20 mouse cellular contexts compared by ENCODE assay signal in the genomic region with DNA sequence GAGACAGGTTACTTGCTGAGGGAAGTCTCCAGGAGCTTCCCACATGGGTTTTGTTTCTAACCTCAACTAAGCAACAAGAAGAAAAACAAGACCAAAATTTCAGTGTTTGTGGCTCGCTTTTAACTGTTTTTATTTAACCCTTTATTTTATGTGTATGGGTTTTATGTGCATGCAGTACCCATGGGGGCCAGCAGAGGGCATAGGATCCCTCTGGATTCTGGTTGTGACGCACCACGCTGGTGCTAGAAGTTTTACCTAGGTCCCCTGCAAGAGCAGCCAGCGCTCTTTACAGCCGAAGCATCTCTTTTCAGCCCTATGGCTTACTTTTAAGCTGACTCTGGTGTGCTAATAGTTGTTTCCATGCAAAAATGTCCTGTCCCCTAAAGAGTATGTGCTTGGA. TPM values are rescaled to one million over a fixed set of nuclear protein-coding genes. Genes with fewer than 3 reads are reported as not detected.
DNase-seq lines count a peak whose midpoint lies in the region; ATAC-seq and TF ChIP-seq lines count a peak whose summit lies in the region.
"Had no signal": no experiment of that assay in that cellular context is flagged by ENCODE, and none has a peak within 500 bp of the region (broad histone marks: within the 10 kb centered on the region; RNA-seq: fewer than 3 reads in every experiment).

No protein-coding gene starts in this region.

- H3K27ac ChIP-seq in kidney, adult 2 months (ENCODE audit: insufficient read depth, low read depth, low read length), result no peak overlapping the region
- H3K27ac ChIP-seq in kidney, embryonic 15.5 days, result no peak overlapping the region
- no peak overlapping the region for H3K27ac ChIP-seq in midbrain, postnatal 0 days (ENCODE audit: low read depth, low read length)
- no peak overlapping the region for H3K27ac ChIP-seq in midbrain, embryonic 16.5 days (ENCODE audit: low read length)
- H3K27ac ChIP-seq in stomach, postnatal 0 days (replicated peaks), result no peak overlapping the region
- H3K27ac ChIP-seq: embryonic facial prominence, embryonic 12.5 days; forebrain, embryonic 13.5 days; heart, embryonic 15.5 days; hindbrain, embryonic 15.5 days; limb, embryonic 12.5 days had no signal

- DNase-seq in kidney, adult 2 months, result no peak
- no peak for DNase-seq in midbrain, postnatal 0 days (ENCODE audit: low spot score)
- DNase-seq in WW6 (ENCODE audit: low read depth, low spot score), result peak; percentile 24
- no peak for DNase-seq in stomach, postnatal 0 days (ENCODE audit: low spot score)
- no peak for DNase-seq in gastrocnemius, postnatal 25 days
- DNase-seq: cerebellum, adult 8-10 months; kidney, postnatal 10 days; lung, postnatal 36 days; right cerebral cortex, postnatal 25 days; thymus, postnatal 25 days had no signal

- TF ChIP-seq EP300 in stomach, postnatal 0 days (optimal IDR thresholded peaks at IDR 0.05), result no peak

- TF ChIP-seq POLR2A in kidney, adult 2 months (IDR thresholded peaks at IDR 0.05; ENCODE audit: low read depth, low read length), result no peak

- no peaks in the 10 kb centered on the region for H3K36me3 ChIP-seq in kidney, adult 2 months (ENCODE audit: control insufficient read depth, insufficient read depth, low read length)
- no peaks in the 10 kb centered on the region for H3K36me3 ChIP-seq in kidney, embryonic 15.5 days
- no peaks in the 10 kb centered on the region for H3K36me3 ChIP-seq in midbrain, postnatal 0 days (ENCODE audit: insufficient read depth, low read length)
- no peaks in the 10 kb centered on the region for H3K36me3 ChIP-seq in midbrain, embryonic 16.5 days (ENCODE audit: control insufficient read depth, insufficient read depth, low read length)
- H3K36me3 ChIP-seq in stomach, postnatal 0 days (ENCODE audit: control insufficient read depth, insufficient read depth, low read length), result no peaks in the 10 kb centered on the region
- H3K36me3 ChIP-seq: embryonic facial prominence, embryonic 12.5 days; heart, embryonic 15.5 days; hindbrain, embryonic 15.5 days; limb, embryonic 12.5 days had no signal

- no peak overlapping the region for H3K9ac ChIP-seq in kidney, embryonic 15.5 days
- no peak overlapping the region for H3K9ac ChIP-seq in midbrain, postnatal 0 days (replicated peaks; ENCODE audit: low read length, poor library complexity, severe bottlenecking)
- H3K9ac ChIP-seq in midbrain, embryonic 16.5 days (ENCODE audit: low read depth, low read length), result no peak overlapping the region
- H3K9ac ChIP-seq in stomach, postnatal 0 days (ENCODE audit: low read length), result no peak overlapping the region
- H3K9ac ChIP-seq: embryonic facial prominence, embryonic 12.5 days; forebrain, embryonic 13.5 days; heart, embryonic 15.5 days; hindbrain, embryonic 15.5 days; limb, embryonic 12.5 days had no signal

- no peak overlapping the region for H3K4me3 ChIP-seq in kidney, adult 2 months (ENCODE audit: insufficient read depth, low read depth, low read length)
- no peak overlapping the region for H3K4me3 ChIP-seq in kidney, embryonic 15.5 days (replicated peaks)
- H3K4me3 ChIP-seq in midbrain, postnatal 0 days (ENCODE audit: low read depth, low read length), result no peak overlapping the region
- H3K4me3 ChIP-seq in midbrain, embryonic 16.5 days (ENCODE audit: low read depth, low read length), result no peak overlapping the region
- no peak overlapping the region for H3K4me3 ChIP-seq in stomach, postnatal 0 days (ENCODE audit: low read depth, low read length)
- H3K4me3 ChIP-seq: embryonic facial prominence, embryonic 12.5 days; forebrain, embryonic 13.5 days; heart, embryonic 15.5 days; hindbrain, embryonic 15.5 days; limb, embryonic 12.5 days had no signal

- H3K27me3 ChIP-seq in kidney, adult 2 months (replicated peaks; ENCODE audit: control insufficient read depth, insufficient read depth, low read length), result no peaks in the 10 kb centered on the region
- no peaks in the 10 kb centered on the region for H3K27me3 ChIP-seq in kidney, embryonic 15.5 days
- no peaks in the 10 kb centered on the region for H3K27me3 ChIP-seq in midbrain, postnatal 0 days (ENCODE audit: insufficient read depth, low read length)
- no peaks in the 10 kb centered on the region for H3K27me3 ChIP-seq in midbrain, embryonic 16.5 days (ENCODE audit: control insufficient read depth, insufficient read depth, low read depth, low read length)
- no peaks in the 10 kb centered on the region for H3K27me3 ChIP-seq in stomach, postnatal 0 days (ENCODE audit: control insufficient read depth, insufficient read depth, low read length)
- H3K27me3 ChIP-seq: embryonic facial prominence, embryonic 12.5 days; forebrain, embryonic 13.5 days; heart, embryonic 15.5 days; hindbrain, embryonic 15.5 days; limb, embryonic 12.5 days had no signal

- H3K9me3 ChIP-seq in kidney, embryonic 15.5 days (replicated peaks), result no peaks in the 10 kb centered on the region
- no peaks in the 10 kb centered on the region for H3K9me3 ChIP-seq in midbrain, postnatal 0 days (ENCODE audit: low read length)
- no peaks in the 10 kb centered on the region for H3K9me3 ChIP-seq in midbrain, embryonic 16.5 days (replicated peaks; ENCODE audit: control insufficient read depth, low read length, poor library complexity, severe bottlenecking)
- no peaks in the 10 kb centered on the region for H3K9me3 ChIP-seq in stomach, postnatal 0 days (ENCODE audit: control insufficient read depth, low read length)
- H3K9me3 ChIP-seq: embryonic facial prominence, embryonic 12.5 days; heart, embryonic 15.5 days; hindbrain, embryonic 15.5 days had no signal

- no peaks in the 10 kb centered on the region for H3K4me1 ChIP-seq in kidney, adult 2 months (ENCODE audit: control insufficient read depth, insufficient read depth, low read length)
- no peaks in the 10 kb centered on the region for H3K4me1 ChIP-seq in kidney, embryonic 15.5 days
- H3K4me1 ChIP-seq in midbrain, postnatal 0 days (ENCODE audit: insufficient read depth, low read length), result no peaks in the 10 kb centered on the region
- H3K4me1 ChIP-seq in midbrain, embryonic 16.5 days (ENCODE audit: control insufficient read depth, insufficient read depth, low read length), result no peaks in the 10 kb centered on the region
- H3K4me1 ChIP-seq in stomach, postnatal 0 days (replicated peaks; ENCODE audit: control insufficient read depth, insufficient read depth), result no peaks in the 10 kb centered on the region
- H3K4me1 ChIP-seq: embryonic facial prominence, embryonic 12.5 days; forebrain, embryonic 13.5 days; heart, embryonic 15.5 days; hindbrain, embryonic 15.5 days; limb, embryonic 12.5 days had no signal

- WGBS in kidney, adult 2 months, result 91% methylated on average over 5 of the region's 5 CpGs
- 91% methylated on average over 5 of the region's 5 CpGs for WGBS in kidney, embryonic 15.5 days
- WGBS in midbrain, postnatal 0 days, result 87% methylated on average over 5 of the region's 5 CpGs
- 87% methylated on average over 5 of the region's 5 CpGs for WGBS in midbrain, embryonic 16.5 days
- WGBS in stomach, postnatal 0 days, result 86% methylated on average over 5 of the region's 5 CpGs

- peak; percentile 29; the same call in 1 of the 2 replicates for TF ChIP-seq CTCF in kidney, adult 2 months (conservative IDR thresholded peaks at IDR 0.05; ENCODE audit: insufficient read depth, insufficient read length, low read depth, low read length)
- TF ChIP-seq CTCF in midbrain, postnatal 0 days (IDR thresholded peaks at IDR 0.05), result peak; percentile 43
- peak; percentile 45 for TF ChIP-seq CTCF in stomach, postnatal 0 days (IDR thresholded peaks at IDR 0.05; ENCODE audit: low read depth)

- no peak for ATAC-seq in kidney, embryonic 15.5 days (replicated peaks; ENCODE audit: low FRiP score)
- no peak for ATAC-seq in midbrain, postnatal 0 days (ENCODE audit: low FRiP score)
- no peak for ATAC-seq in midbrain, embryonic 16.5 days
- no peak for ATAC-seq in stomach, postnatal 0 days (ENCODE audit: low FRiP score, low TSS enrichment)
- ATAC-seq: activated CD4-positive, CD25-positive, alpha-beta regulatory T cell, adult 4 months; forebrain, embryonic 13.5 days had no signal

- no peak overlapping the region for H3K4me2 ChIP-seq in kidney, embryonic 15.5 days
- H3K4me2 ChIP-seq in midbrain, postnatal 0 days (ENCODE audit: low read depth, low read length, poor library complexity, severe bottlenecking), result no peak overlapping the region
- no peak overlapping the region for H3K4me2 ChIP-seq in midbrain, embryonic 16.5 days (ENCODE audit: low read length)
- no peak overlapping the region for H3K4me2 ChIP-seq in stomach, postnatal 0 days (replicated peaks; ENCODE audit: low read depth)
- H3K4me2 ChIP-seq: embryonic facial prominence, embryonic 12.5 days; forebrain, embryonic 13.5 days; heart, embryonic 15.5 days; hindbrain, embryonic 15.5 days; limb, embryonic 12.5 days had no signal

RNA-seq across cellular contexts. Expression of gene Slc15a5, which starts 42.1 kb away (rescaled TPM):
- polyA plus RNA-seq in kidney, adult 2 months (2012; rRNA removed), result 0.48 TPM in 1 of 2 replicates, not detected in the other
- polyA plus RNA-seq in kidney, embryonic 15.5 days (2015; fragmentation: Nextera tagmentation; extraction: Ambion mirVana), result not detected in 2 replicates
- total RNA-seq in midbrain, postnatal 0 days (2014; rRNA removed), result 0.11 and 0.28 TPM in 2 replicates
- 0.11 and 0.96 TPM in 2 replicates for polyA plus RNA-seq in midbrain, postnatal 0 days (2015; fragmentation: Nextera tagmentation; extraction: Ambion mirVana)
- polyA plus RNA-seq in midbrain, embryonic 16.5 days (2015; fragmentation: Nextera tagmentation; extraction: Ambion mirVana), result 0.53 TPM in 1 of 2 replicates, not detected in the other
- not detected in 2 replicates for polyA plus RNA-seq in stomach, postnatal 0 days (2015; fragmentation: Nextera tagmentation; extraction: Ambion mirVana)
- 1 to 10 TPM; 1.0 to 2.4 TPM for total RNA-seq in gastrocnemius, postnatal 25 days (2021)
- total RNA-seq: monocyte, adult 5-6 weeks; neutrophil, adult 5-6 weeks had no signal
- polyA plus RNA-seq: activated CD4-positive, CD25-positive, alpha-beta regulatory T cell, adult 4 months; forebrain, embryonic 13.5 days; hindbrain, embryonic 15.5 days; limb, embryonic 12.5 days had no signal
